Mouse (Mus musculus) megakaryocyte, embryonic 14.5 days (primary cell): Measurements from ENCODE around the gene Ss18l2.

ENCODE experiments used
- FLI1 ChIP-seq: IDR thresholded peaks from 2 replicates; pipeline ENCODE4 v1.6.1; 2012; ENCODE audit warnings: low read length, inconsistent platforms, mixed read lengths
- GATA1 ChIP-seq: IDR thresholded peaks from 3 replicates; pipeline ENCODE4 v1.6.1; 2012; ENCODE audit warnings: mixed read lengths, low read length, inconsistent platforms, borderline replicate concordance

DNA sequence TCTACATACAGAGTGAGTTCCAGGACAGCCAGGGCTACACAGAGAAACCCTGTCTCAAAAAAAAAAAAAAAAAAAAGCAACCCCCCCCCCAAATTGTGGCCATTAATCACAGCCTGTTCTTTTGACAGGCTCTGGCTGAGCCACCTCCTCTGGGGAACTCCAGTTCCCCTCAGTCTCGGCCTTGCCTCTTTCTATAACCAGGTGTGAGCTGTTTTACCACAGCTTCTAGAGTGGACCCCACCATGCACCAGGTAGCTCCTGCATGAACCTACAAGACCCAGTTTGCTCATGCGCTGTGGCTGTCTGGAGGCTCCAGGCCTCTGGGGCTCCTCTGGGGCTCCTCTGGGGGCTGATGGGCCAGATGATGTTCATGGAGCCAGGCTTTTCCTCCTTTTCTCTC, 34.6 kb upstream of the Ss18l2 start:
- TF ChIP-seq GATA1: no peak
- TF ChIP-seq FLI1: no peak
